Mouse (Mus musculus): ENCODE results near the gene BC107364. TPM values are rescaled to one million over a fixed set of nuclear protein-coding genes. Genes with fewer than 3 reads are reported as not detected.
"Not testable (repeated sequence)": the region's sequence is repeated elsewhere in the genome, so short reads cannot be mapped to it uniquely, and the experiment has no call there.

The BC107364 gene
- polyA plus RNA-seq, 1 experiment: not detected

GRCm38 (mm10) chr3:96485361-96485760 lies 33.3 kb upstream of the BC107364 start:
- DNase-seq: no peak
- Histone ChIP-seq H3K4me1 (ENCODE audit: control insufficient read depth, insufficient read depth, low read length) (no peaks in the 10 kb centered on the region), H3K4me3 (replicated peaks; ENCODE audit: extremely low read depth, low read depth, low read length) (no peak overlapping the region)
- 90% methylated on average over 2 of the region's 2 CpGs for WGBS
- TF ChIP-seq POLR2A (IDR thresholded peaks at IDR 0.05; ENCODE audit: borderline replicate concordance, extremely low read depth, low read depth, low read length) (no peak), CTCF (IDR thresholded peaks at IDR 0.05; ENCODE audit: insufficient read depth, low read length) (no peak)

GRCm38 (mm10) chr3:96484921-96485320 lies 32.8 kb upstream of the BC107364 start:
- no peak for DNase-seq
- H3K4me1 ChIP-seq (ENCODE audit: control insufficient read depth, insufficient read depth, low read length): no peaks in the 10 kb centered on the region
- TF ChIP-seq CTCF (IDR thresholded peaks at IDR 0.05; ENCODE audit: insufficient read depth, low read length) (no peak), POLR2A (IDR thresholded peaks at IDR 0.05; ENCODE audit: borderline replicate concordance, extremely low read depth, low read depth, low read length) (no peak)
- H3K4me3 ChIP-seq (replicated peaks; ENCODE audit: extremely low read depth, low read depth, low read length): no peak overlapping the region
- 89% methylated on average over 4 of the region's 4 CpGs for WGBS

GRCm38 (mm10) chr3:96483946-96484345 lies 31.8 kb upstream of the BC107364 start:
- 92% methylated on average over 2 of the region's 2 CpGs for WGBS
- Histone ChIP-seq H3K4me1 (ENCODE audit: control insufficient read depth, insufficient read depth, low read length) (no peaks in the 10 kb centered on the region), H3K4me3 (replicated peaks; ENCODE audit: extremely low read depth, low read depth, low read length) (no peak overlapping the region)
- DNase-seq: no peak
- TF ChIP-seq CTCF (IDR thresholded peaks at IDR 0.05; ENCODE audit: insufficient read depth, low read length) (no peak), POLR2A (IDR thresholded peaks at IDR 0.05; ENCODE audit: borderline replicate concordance, extremely low read depth, low read depth, low read length) (no peak)

- H3K4me3 ChIP-seq (replicated peaks; ENCODE audit: extremely low read depth, low read depth, low read length); DNase-seq; H3K4me1 ChIP-seq (ENCODE audit: control insufficient read depth, insufficient read depth, low read length): not testable (repeated sequence)
- WGBS: 60% methylated on average over 7 of the region's 7 CpGs
These were observed 30.9 kb upstream of the BC107364 start for GRCm38 (mm10) chr3:96483044-96483443.

GRCm38 (mm10) chr3:96482451-96482850 lies 30.3 kb upstream of the BC107364 start:
- WGBS: 90% methylated on average over 13 of the region's 13 CpGs
- H3K4me1 ChIP-seq (ENCODE audit: control insufficient read depth, insufficient read depth, low read length): no peaks in the 10 kb centered on the region
- TF ChIP-seq POLR2A (IDR thresholded peaks at IDR 0.05; ENCODE audit: borderline replicate concordance, extremely low read depth, low read depth, low read length) (no peak), CTCF (IDR thresholded peaks at IDR 0.05; ENCODE audit: insufficient read depth, low read length) (no peak)
- DNase-seq: no peak
- H3K4me3 ChIP-seq (replicated peaks; ENCODE audit: extremely low read depth, low read depth, low read length): no peak overlapping the region

GRCm38 (mm10) chr3:96481856-96482255 lies 29.8 kb upstream of the BC107364 start:
- Histone ChIP-seq H3K4me1 (ENCODE audit: control insufficient read depth, insufficient read depth, low read length) (no peaks in the 10 kb centered on the region), H3K4me3 (replicated peaks; ENCODE audit: extremely low read depth, low read depth, low read length) (no peak overlapping the region)
- DNase-seq: no peak
- 95% methylated on average over 3 of the region's 3 CpGs for WGBS
- TF ChIP-seq CTCF (IDR thresholded peaks at IDR 0.05; ENCODE audit: insufficient read depth, low read length): no peak
- no peak for TF ChIP-seq POLR2A (IDR thresholded peaks at IDR 0.05; ENCODE audit: borderline replicate concordance, extremely low read depth, low read depth, low read length)

GRCm38 (mm10) chr3:96480684-96481270 lies 28.7 kb upstream of the BC107364 start:
- H3K4me3 ChIP-seq (replicated peaks; ENCODE audit: extremely low read depth, low read depth, low read length): no peak overlapping the region
- no peak for TF ChIP-seq POLR2A (IDR thresholded peaks at IDR 0.05; ENCODE audit: borderline replicate concordance, extremely low read depth, low read depth, low read length)
- no peak for DNase-seq

GRCm38 (mm10) chr3:96479249-96479648 lies 27.1 kb upstream of the BC107364 start:
- Histone ChIP-seq H3K4me3 (replicated peaks; ENCODE audit: extremely low read depth, low read depth, low read length) (no peak overlapping the region), H3K4me1 (ENCODE audit: control insufficient read depth, insufficient read depth, low read length) (no peaks in the 10 kb centered on the region)
- DNase-seq: no peak
- 34% methylated on average over 3 of the region's 3 CpGs for WGBS
- TF ChIP-seq POLR2A (IDR thresholded peaks at IDR 0.05; ENCODE audit: borderline replicate concordance, extremely low read depth, low read depth, low read length) (no peak), CTCF (IDR thresholded peaks at IDR 0.05; ENCODE audit: insufficient read depth, low read length) (no peak)

More at GRCm38 (mm10) chr3:96480684-96481270, 28.7 kb upstream of the BC107364 start:
- 82% methylated on average over 4 of the region's 4 CpGs for WGBS
- no peaks in the 10 kb centered on the region for H3K4me1 ChIP-seq (ENCODE audit: control insufficient read depth, insufficient read depth, low read length)

GRCm38 (mm10) chr3:96477558-96477957 lies 25.5 kb upstream of the BC107364 start:
- no peak overlapping the region for H3K4me3 ChIP-seq (replicated peaks; ENCODE audit: extremely low read depth, low read depth, low read length)
- WGBS: 69% methylated on average over 6 of the region's 6 CpGs
- H3K4me1 ChIP-seq (ENCODE audit: control insufficient read depth, insufficient read depth, low read length): no peaks in the 10 kb centered on the region
- no peak for TF ChIP-seq CTCF (IDR thresholded peaks at IDR 0.05; ENCODE audit: insufficient read depth, low read length)
- TF ChIP-seq POLR2A (IDR thresholded peaks at IDR 0.05; ENCODE audit: borderline replicate concordance, extremely low read depth, low read depth, low read length): no peak
- no peak for DNase-seq

- DNase-seq: no peak
- Histone ChIP-seq H3K4me1 (ENCODE audit: control insufficient read depth, insufficient read depth, low read length) (no peaks in the 10 kb centered on the region), H3K4me3 (replicated peaks; ENCODE audit: extremely low read depth, low read depth, low read length) (no peak overlapping the region)
- WGBS: 46% methylated on average over 3 of the region's 3 CpGs
- TF ChIP-seq CTCF (IDR thresholded peaks at IDR 0.05; ENCODE audit: insufficient read depth, low read length): no peak
- TF ChIP-seq POLR2A (IDR thresholded peaks at IDR 0.05; ENCODE audit: borderline replicate concordance, extremely low read depth, low read depth, low read length): no peak
These were observed 25.0 kb upstream of the BC107364 start for GRCm38 (mm10) chr3:96477084-96477483.

Data from lung, adult 2 months (tissue).